Mouse (Mus musculus) olfactory bulb, adult 2 months (tissue): Measurements from ENCODE around the gene Phf20. TPM values are rescaled to one million over a fixed set of nuclear protein-coding genes. Genes with fewer than 3 reads are reported as not detected.

Source experiments
- H3K27ac ChIP-seq: fragments of 200-500 bp; 2 replicates; pipeline ENCODE4 v1.5.1; 2012; ENCODE audit warnings: low read depth, low read length; ENCODE audit not compliant: insufficient read depth
- H3K4me1 ChIP-seq: fragments of 200-500 bp; 2 replicates; pipeline ENCODE4 v1.6.1; 2012; ENCODE audit warnings: low read length; ENCODE audit not compliant: control insufficient read depth, insufficient read depth
- H3K4me3 ChIP-seq: fragments of 200-500 bp; 2 replicates; pipeline ENCODE4 v1.5.1; 2012; ENCODE audit warnings: mild to moderate bottlenecking, low read depth, low read length, moderate library complexity; ENCODE audit not compliant: insufficient read depth
- CTCF ChIP-seq: fragments of 200-500 bp; IDR thresholded peaks from 2 replicates; pipeline ENCODE4 v1.5.1; 2012; ENCODE audit warnings: low read depth, mild to moderate bottlenecking, low read length, moderate library complexity; ENCODE audit not compliant: insufficient read depth
- POLR2A ChIP-seq: fragments of 200-500 bp; IDR thresholded peaks from 2 replicates; pipeline ENCODE4 v1.6.1; 2012; ENCODE audit warnings: mild to moderate bottlenecking, low read depth, low read length, moderate library complexity; ENCODE audit not compliant: insufficient read depth
- WGBS: fragments of 180-500 bp; shearing (Covaris S2); methylation state at CpG from one replicate; pipeline ENCODE4 v1.1.7; 2018; 5-methylcytosine and 5-hydroxymethylcytosine counted together
- polyA plus RNA-seq: library from polyadenylated mRNA; stranded (reverse); fragments of >200 nt; gene quantifications from 2 replicates; pipeline ENCODE4 v1.2.4, GENCODE M21; 2012; ENCODE audit warnings: low replicate concordance; ENCODE audit not compliant: missing spikeins, insufficient read depth, insufficient read length

Gene Phf20
- polyA plus RNA-seq, 1 experiment, result 586 TPM

- no peak overlapping the region for H3K27ac ChIP-seq
- WGBS, result 46% methylated on average over 3 of the region's 3 CpGs
- TF ChIP-seq CTCF (no peak), POLR2A (no peak)
These were observed 116.9 kb downstream of the Phf20 start for GRCm38 (mm10) chr2:156313153-156313552.

GRCm38 (mm10) chr2:156314811-156315210, 118.5 kb downstream of the Phf20 start:
- Histone ChIP-seq H3K4me1 (peaks cover 3% of the 10 kb centered on the region; the same call in 1 of the 2 replicates), H3K4me3 (no peak overlapping the region), H3K27ac (no peak overlapping the region)
- WGBS, result 92% methylated on average over 6 of the region's 6 CpGs
- no peak for TF ChIP-seq POLR2A
- TF ChIP-seq CTCF, result no peak

More at GRCm38 (mm10) chr2:156313153-156313552, 116.9 kb downstream of the Phf20 start:
- Histone ChIP-seq H3K4me1 (peaks cover 3% of the 10 kb centered on the region; the same call in 1 of the 2 replicates), H3K4me3 (no peak overlapping the region)

- no peak overlapping the region for H3K4me3 ChIP-seq
- TF ChIP-seq CTCF, result no peak
- TF ChIP-seq POLR2A, result no peak
- no peak overlapping the region for H3K27ac ChIP-seq
- H3K4me1 ChIP-seq, result peaks cover 3% of the 10 kb centered on the region; the same call in 1 of the 2 replicates
These were observed 122.2 kb downstream of the Phf20 start for GRCm38 (mm10) chr2:156318491-156318890.

- no peak overlapping the region for H3K27ac ChIP-seq
- no peak overlapping the region for H3K4me3 ChIP-seq
- peaks cover 2% of the 10 kb centered on the region; the same call in 1 of the 2 replicates for H3K4me1 ChIP-seq
- 90% methylated on average over 6 of the region's 6 CpGs for WGBS
- TF ChIP-seq CTCF (no peak), POLR2A (no peak)
These were observed 125.3 kb downstream of the Phf20 start for GRCm38 (mm10) chr2:156321538-156321937.

GRCm38 (mm10) chr2:156324116-156324588, 127.9 kb downstream of the Phf20 start:
- Histone ChIP-seq H3K4me1 (peaks cover 2% of the 10 kb centered on the region; the same call in 1 of the 2 replicates), H3K4me3 (no peak overlapping the region), H3K27ac (no peak overlapping the region)
- TF ChIP-seq POLR2A (no peak), CTCF (no peak)
- 55% methylated on average over 6 of the region's 6 CpGs for WGBS

GRCm38 (mm10) chr2:156324681-156325080, 128.4 kb downstream of the Phf20 start:
- WGBS, result 46% methylated on average over 5 of the region's 5 CpGs
- peaks cover 2% of the 10 kb centered on the region; the same call in 1 of the 2 replicates for H3K4me1 ChIP-seq
- H3K27ac ChIP-seq, result no peak overlapping the region
- H3K4me3 ChIP-seq, result no peak overlapping the region
- TF ChIP-seq POLR2A (no peak), CTCF (no peak)

GRCm38 (mm10) chr2:156330681-156331080, 134.4 kb downstream of the Phf20 start:
- 73% methylated on average over 1 of the region's 1 CpGs for WGBS
- no peak for TF ChIP-seq POLR2A
- TF ChIP-seq CTCF, result no peak
- H3K4me1 ChIP-seq, result no peaks in the 10 kb centered on the region; the same call in 1 of the 2 replicates
- H3K4me3 ChIP-seq, result no peak overlapping the region
- no peak overlapping the region for H3K27ac ChIP-seq

GRCm38 (mm10) chr2:156331446-156331965, 135.2 kb downstream of the Phf20 start:
- TF ChIP-seq POLR2A, result no peak
- no peak for TF ChIP-seq CTCF
- no peak overlapping the region for H3K4me3 ChIP-seq
- WGBS, result 84% methylated on average over 7 of the region's 7 CpGs
- no peak overlapping the region for H3K27ac ChIP-seq
- H3K4me1 ChIP-seq, result no peaks in the 10 kb centered on the region; the same call in 1 of the 2 replicates

GRCm38 (mm10) chr2:156340078-156340477, 143.8 kb downstream of the Phf20 start:
- H3K4me1 ChIP-seq, result no peaks in the 10 kb centered on the region
- WGBS, result 90% methylated on average over 4 of the region's 4 CpGs
- TF ChIP-seq POLR2A (no peak), CTCF (no peak)
- H3K27ac ChIP-seq, result no peak overlapping the region
- H3K4me3 ChIP-seq, result no peak overlapping the region
